Mouse (Mus musculus): ENCODE data around the gene Scnn1a. TPM values are rescaled to one million over a fixed set of nuclear protein-coding genes. Genes with fewer than 3 reads are reported as not detected.

The Scnn1a gene
- total RNA-seq, 2 experiments from 2014 or later = 2.4 to 2.9 TPM

DNA sequence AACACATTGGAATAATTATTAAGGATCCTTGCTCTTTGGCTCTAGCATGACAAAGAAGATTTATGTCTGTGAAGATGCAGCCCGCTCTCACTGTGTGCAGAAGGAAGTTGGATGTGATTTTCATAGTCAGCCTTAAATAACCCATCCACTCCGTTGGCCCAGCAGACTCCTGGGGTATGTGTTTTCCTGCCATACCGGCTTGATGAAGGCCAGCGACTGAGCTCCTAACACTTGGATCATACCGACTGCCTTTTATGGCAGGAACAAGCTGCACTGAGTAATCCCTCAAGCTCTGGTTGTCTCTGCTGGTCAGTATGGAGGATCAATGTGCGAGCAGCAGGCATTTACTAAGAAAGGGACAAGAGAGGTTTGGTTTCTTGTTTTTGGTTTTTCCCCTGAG lies 15.0 kb upstream of the Scnn1a start:
- intact Hi-C loops (cut with DNase I) = no loop called here
- no peak for DNase-seq (ENCODE audit: low spot score in 2 of 2)

DNA sequence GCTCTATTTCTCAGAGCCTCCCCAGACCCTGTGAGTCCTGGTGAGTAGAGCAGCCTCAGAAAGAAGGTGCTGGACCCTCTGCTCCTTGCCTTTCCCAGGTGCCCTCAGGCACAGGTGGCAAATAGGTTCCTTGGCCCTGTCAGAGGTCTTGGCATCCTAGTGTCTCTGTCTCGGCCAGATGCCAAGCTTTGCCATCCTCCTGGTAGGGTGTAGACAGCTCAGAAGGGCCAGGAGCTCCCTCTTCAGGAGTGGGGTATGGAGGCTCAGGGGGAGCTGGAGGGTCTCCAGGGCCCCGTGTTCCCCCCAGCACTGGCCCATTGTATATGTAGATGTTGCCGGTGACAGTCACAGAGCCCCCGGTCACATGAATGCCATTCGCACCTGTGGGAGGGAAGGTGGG lies 13.4 kb upstream of the Scnn1a start:
- DNase-seq (ENCODE audit: low spot score in 2 of 2) = no peak
- intact Hi-C loops (cut with DNase I) = no loop called here

GRCm38 (mm10) chr6:125308921-125309320 lies 11.5 kb upstream of the Scnn1a start:
- no peak for DNase-seq (ENCODE audit: low spot score in 2 of 2)
- intact Hi-C loops (cut with DNase I) = no loop called here

GRCm38 (mm10) chr6:125309406-125309805 lies 11.1 kb upstream of the Scnn1a start:
- no peak for DNase-seq (ENCODE audit: low spot score in 2 of 2)
- intact Hi-C loops (cut with DNase I) = no loop called here

- intact Hi-C loops (cut with DNase I) = no loop called here
- no peak for DNase-seq (ENCODE audit: low spot score in 2 of 2)
Measured at GRCm38 (mm10) chr6:125312171-125312570, 8.3 kb upstream of the Scnn1a start.

- intact Hi-C loops (cut with DNase I) = no loop called here
- no peak for DNase-seq (ENCODE audit: low spot score in 2 of 2)
Measured at GRCm38 (mm10) chr6:125312581-125313355, 7.7 kb upstream of the Scnn1a start.

DNA sequence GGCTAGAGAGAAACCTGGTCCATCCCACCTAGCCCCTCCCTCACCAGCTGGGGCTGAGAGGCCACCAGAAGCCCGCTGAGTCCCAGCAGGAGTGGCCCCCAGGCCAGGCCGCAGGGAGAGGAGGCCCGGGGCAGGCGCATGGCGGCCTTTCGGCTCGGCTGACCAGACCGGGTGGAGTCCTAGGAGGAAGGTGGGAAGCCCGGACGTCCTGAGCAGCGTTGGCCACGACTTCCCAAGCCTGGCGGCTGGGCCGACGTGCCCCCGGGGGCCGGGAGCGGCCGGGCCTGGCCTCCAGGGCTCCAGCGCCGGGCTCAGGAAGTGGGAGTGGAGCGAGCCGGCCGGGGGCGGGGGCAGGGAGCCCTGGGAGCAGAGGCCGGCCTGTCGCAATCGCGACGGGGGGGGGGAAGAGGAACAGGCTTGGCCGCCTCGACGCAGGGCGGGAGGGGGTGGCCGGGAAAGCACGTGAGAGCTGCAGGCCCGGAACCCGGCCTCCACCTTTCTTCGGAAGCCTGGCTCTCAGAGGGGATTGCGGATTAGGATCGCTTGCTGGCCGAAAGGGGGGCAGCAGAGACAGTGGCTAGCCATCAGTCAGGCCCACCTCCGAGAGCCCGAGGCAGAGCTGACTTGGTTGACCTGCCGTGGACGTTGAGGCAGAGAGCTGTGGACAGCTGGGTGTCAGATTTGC lies 6.8 kb upstream of the Scnn1a start, which contains the start of gene Ltbr:
Gene Ltbr, minus strand, starts transcription at position 340 of the 685 bp plus-strand sequence.
- DNase-seq (ENCODE audit: low spot score in 2 of 2) = peak; percentile 26 to 40
- intact Hi-C loops (cut with DNase I) = no loop called here

- intact Hi-C loops (cut with DNase I) = no loop called here
- DNase-seq (ENCODE audit: low spot score in 2 of 2) = no peak
Measured at GRCm38 (mm10) chr6:125314231-125314563, 6.3 kb upstream of the Scnn1a start.

GRCm38 (mm10) chr6:125314746-125315145 lies 5.7 kb upstream of the Scnn1a start:
- no peak for DNase-seq (ENCODE audit: low spot score in 2 of 2)
- intact Hi-C loops (cut with DNase I) = no loop called here

- intact Hi-C loops (cut with DNase I) = no loop called here
- DNase-seq (ENCODE audit: low spot score in 2 of 2) = no peak
Measured at GRCm38 (mm10) chr6:125317077-125317476, 3.4 kb upstream of the Scnn1a start.

DNA sequence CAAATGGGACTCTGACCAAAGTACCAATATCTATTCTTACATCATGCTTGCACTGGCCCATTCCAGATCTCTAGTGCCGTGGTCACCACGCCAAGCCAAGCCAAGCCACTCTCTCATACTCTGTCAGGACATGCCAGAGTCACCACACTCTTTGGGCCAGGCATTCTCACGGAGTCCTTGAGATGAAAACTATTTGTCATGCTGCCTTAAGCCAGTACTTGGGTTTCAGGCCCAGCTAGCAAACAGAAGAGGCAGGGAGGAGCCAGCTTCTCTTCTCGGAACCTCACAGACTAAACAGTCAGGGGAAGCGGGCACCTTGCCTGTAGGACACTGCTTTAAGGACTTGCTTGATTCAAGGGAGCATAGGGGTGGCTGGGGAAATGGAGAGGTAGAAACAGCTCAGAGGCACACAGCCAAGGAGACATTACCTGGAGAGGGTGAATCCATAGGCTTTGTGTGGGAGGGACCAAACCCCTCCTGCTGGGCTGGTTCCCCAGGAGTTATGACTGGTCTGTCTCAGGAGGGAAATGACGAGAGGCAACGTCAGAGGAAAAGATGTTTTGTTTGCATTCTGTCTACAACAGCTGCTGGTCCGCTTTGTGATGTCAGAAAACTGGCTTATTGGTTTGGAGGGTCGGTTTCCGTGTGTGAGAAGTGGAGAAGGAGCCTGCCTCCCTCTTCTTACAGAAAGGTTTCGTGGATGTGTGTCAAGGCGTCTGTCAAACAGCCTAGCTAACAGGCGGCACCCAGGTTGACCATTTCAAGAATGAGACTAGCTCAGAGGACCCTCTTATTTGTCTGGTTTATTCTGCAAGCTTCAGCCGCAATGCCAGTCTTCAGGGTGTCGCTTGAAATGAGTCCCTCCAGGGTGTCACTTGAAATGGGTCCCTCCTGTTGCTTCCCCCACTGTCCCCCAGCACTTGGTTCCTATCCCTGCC lies 1.2 kb upstream of the Scnn1a start:
- DNase-seq (ENCODE audit: low spot score in 2 of 2) = no peak
- intact Hi-C loops (cut with DNase I) = no loop called here

DNA sequence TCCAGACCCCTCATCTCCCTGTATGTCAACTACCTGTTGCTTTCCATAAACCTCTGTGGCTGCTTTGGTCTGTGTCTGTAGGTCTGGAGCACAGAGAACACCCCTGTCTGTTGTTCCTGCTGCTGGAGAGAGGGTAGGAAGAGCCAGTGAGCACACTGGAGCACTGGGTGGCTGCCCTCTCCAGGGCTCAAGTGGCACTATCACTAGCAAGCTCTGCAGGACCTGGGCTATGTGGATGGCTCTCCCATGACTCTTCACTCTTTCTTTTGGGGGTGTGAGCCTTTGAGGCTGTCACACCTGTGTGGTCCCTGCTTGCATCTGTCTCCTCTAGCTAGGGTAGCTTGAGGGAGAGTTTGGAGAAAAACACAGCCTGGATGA lies 551 bp upstream of the Scnn1a start:
- DNase-seq (ENCODE audit: low spot score in 2 of 2) = no peak
- intact Hi-C loops (cut with DNase I) = no loop called here

DNA sequence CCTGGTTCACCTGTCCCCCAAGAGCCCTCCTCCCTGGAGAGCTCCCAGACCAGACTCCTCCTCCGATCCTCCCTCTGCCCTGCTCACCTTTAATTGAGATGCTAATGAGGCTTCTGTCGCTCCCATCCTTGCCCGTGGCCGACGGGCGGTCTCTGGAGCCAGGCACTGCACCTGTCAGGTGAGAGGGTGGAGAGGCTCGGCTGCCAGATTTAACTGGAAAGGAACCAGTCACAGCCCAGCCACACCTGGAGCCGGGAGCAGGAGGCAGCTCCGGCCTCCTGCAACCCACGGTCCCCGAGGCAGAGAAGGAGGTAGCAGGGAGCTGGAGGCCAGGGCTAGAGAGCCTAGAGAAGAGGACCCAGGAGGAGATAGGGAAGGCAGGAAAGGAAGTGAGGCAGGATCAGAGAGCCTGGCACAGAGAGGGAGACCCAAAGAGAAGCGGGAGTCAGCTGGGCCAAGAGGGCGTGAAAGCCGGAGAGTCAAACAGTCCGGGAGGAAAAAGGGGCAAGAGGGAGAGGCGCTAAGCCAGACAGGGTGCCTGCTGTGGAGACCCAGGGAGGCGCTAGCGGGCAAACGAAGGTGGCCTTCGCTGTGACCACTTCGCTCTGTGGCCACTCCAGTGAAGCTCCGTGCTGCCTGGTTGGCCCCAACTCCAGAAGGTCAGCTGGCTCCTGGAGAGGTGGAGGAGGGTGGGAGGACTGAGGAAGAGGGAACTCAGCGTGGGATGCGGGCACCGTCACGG lies 826 bp downstream of the Scnn1a start:
- intact Hi-C loops (cut with DNase I) = no loop called here
- DNase-seq (ENCODE audit: low spot score in 2 of 2) = no peak

DNA sequence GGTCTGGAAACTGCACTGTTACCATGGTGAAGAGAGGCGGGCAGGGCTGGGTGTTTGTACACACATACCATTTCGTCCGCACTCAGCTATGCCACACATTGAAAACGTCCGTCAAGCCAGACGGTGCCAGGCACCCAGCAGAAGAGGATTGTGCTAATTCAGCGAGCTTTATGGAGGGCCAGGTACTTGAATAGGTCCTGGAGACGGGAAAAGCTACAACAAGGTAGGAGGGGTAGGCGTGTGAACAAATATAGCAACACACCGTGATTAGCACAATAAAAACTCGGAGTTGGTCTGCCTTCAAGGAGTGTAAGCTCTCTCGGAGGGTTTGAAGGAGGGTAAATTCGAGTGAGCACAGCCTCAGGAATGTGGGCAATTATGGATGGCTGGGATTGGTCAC lies 2.3 kb downstream of the Scnn1a start:
- intact Hi-C loops (cut with DNase I) = no loop called here
- DNase-seq (ENCODE audit: low spot score in 2 of 2) = no peak

GRCm38 (mm10) chr6:125323547-125323946 lies 3.1 kb downstream of the Scnn1a start:
- intact Hi-C loops (cut with DNase I) = no loop called here
- no peak for DNase-seq (ENCODE audit: low spot score in 2 of 2)

GRCm38 (mm10) chr6:125325337-125325736 lies 4.9 kb downstream of the Scnn1a start:
- DNase-seq (ENCODE audit: low spot score in 2 of 2) = no peak
- intact Hi-C loops (cut with DNase I) = no loop called here

GRCm38 (mm10) chr6:125328243-125328642 lies 7.8 kb downstream of the Scnn1a start:
- intact Hi-C loops (cut with DNase I) = no loop called here
- DNase-seq (ENCODE audit: low spot score in 2 of 2) = no peak

GRCm38 (mm10) chr6:125330626-125331326 lies 10.3 kb downstream of the Scnn1a start:
- intact Hi-C loops (cut with DNase I) = no loop called here
- DNase-seq (ENCODE audit: low spot score in 2 of 2) = peak; percentile 60 to 65
